Mouse (Mus musculus) kidney, postnatal 0 days (tissue): ENCODE data around the gene Chrna7. TPM values are rescaled to one million over a fixed set of nuclear protein-coding genes. Genes with fewer than 3 reads are reported as not detected.

Experiments
- ATAC-seq: fragments of 200-750 bp; cut with Nextera tagmentation; replicated peaks from 2 replicates; pipeline ENCODE4 v1.8.0; 2017; ENCODE audit warnings: low read depth, moderate number of reproducible peaks, moderate TSS enrichment, moderate library complexity; ENCODE audit not compliant: low FRiP score
- DNase-seq: peaks from one replicate; pipeline ENCODE4 v3.0.0-alpha.2; 2016; ENCODE audit warnings: low spot score
- H3K27ac ChIP-seq: fragments of 300-500 bp; sonication (generic); 2 replicates; pipeline ENCODE4 v1.5.1; 2014; ENCODE audit warnings: mild to moderate bottlenecking
- H3K27me3 ChIP-seq: fragments of 300-500 bp; sonication (generic); 2 replicates; pipeline ENCODE4 v1.6.1; 2014; ENCODE audit warnings: low read length, mixed read lengths; ENCODE audit not compliant: insufficient read depth
- H3K36me3 ChIP-seq: fragments of 300-500 bp; sonication (generic); 2 replicates; pipeline ENCODE4 v1.6.1; 2014; ENCODE audit warnings: low read length, mixed read lengths; ENCODE audit not compliant: insufficient read depth
- H3K4me1 ChIP-seq: fragments of 300-500 bp; sonication (generic); replicated peaks from 2 replicates; pipeline ENCODE4 v1.6.1; 2014; ENCODE audit warnings: antibody characterized with exemption, low read length, mixed read lengths; ENCODE audit not compliant: insufficient read depth
- H3K4me2 ChIP-seq: fragments of 300-500 bp; sonication (generic); 2 replicates; pipeline ENCODE4 v1.6.1; 2014; ENCODE audit warnings: mild to moderate bottlenecking, low read length, moderate library complexity, mixed read lengths
- H3K4me3 ChIP-seq: fragments of 300-500 bp; sonication (generic); replicated peaks from 2 replicates; pipeline ENCODE4 v1.5.1; 2014; ENCODE audit warnings: low read depth, low read length
- H3K9ac ChIP-seq: fragments of 300-500 bp; sonication (generic); 2 replicates; pipeline ENCODE4 v1.6.1; 2014; ENCODE audit warnings: low read depth, low read length
- H3K9me3 ChIP-seq: fragments of 300-500 bp; sonication (generic); replicated peaks from 2 replicates; pipeline ENCODE4 v1.6.1; 2016; ENCODE audit warnings: low read length, inconsistent platforms, mixed read lengths
- CTCF ChIP-seq: IDR thresholded peaks from 2 replicates; pipeline ENCODE4 v1.5.1; 2016; ENCODE audit warnings: antibody characterized with exemption, low read depth, mild to moderate bottlenecking, moderate library complexity
- WGBS: fragments of 180-500 bp; shearing (Covaris S2); extraction: QIAGEN DNeasy Blood & Tissue Kit; methylation state at CpG from one replicate; pipeline ENCODE4 v1.1.7; 2014; 5-methylcytosine and 5-hydroxymethylcytosine counted together
- polyA plus RNA-seq: library from polyadenylated mRNA; unstranded; fragments of >200 nt; fragmentation: Nextera tagmentation; extraction: Ambion mirVana; gene quantifications from 2 replicates; pipeline ENCODE4 v1.2.1, GENCODE M21; 2015

The Chrna7 gene
- polyA plus RNA-seq, 1 experiment from 2014 or later: 0.75 TPM

DNA sequence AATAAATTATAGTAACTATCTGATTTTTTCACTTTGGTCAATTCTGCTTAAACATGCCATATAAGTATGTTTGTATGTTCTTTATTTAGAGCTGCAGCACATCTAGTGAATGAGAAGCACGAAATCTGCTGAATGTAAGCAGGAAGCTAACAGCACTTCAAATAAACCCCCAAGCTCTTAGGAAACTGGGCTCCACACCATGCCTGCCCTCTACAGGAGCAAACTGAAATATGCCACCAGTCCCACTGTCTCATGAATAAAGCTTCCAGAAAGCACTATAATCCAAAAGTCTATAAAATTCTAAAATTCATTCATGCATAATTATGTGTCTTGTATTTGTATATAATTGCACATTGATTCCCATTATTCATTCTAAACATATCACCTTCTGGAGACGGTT, 5.2 kb downstream of the Chrna7 start:
- DNase-seq: peak; percentile 2
- 68% methylated on average over 2 of the region's 2 CpGs for WGBS
- H3K27me3 ChIP-seq: no peaks in the 10 kb centered on the region
- H3K36me3 ChIP-seq: no peaks in the 10 kb centered on the region
- no peak for ATAC-seq
- no peaks in the 10 kb centered on the region for H3K9me3 ChIP-seq
- H3K9ac ChIP-seq: no peak overlapping the region
- no peaks in the 10 kb centered on the region for H3K4me1 ChIP-seq
- peak; percentile 42; the same call in 1 of the 2 replicates for TF ChIP-seq CTCF
- H3K4me2 ChIP-seq: no peak overlapping the region
- no peak overlapping the region for H3K27ac ChIP-seq
- no peak overlapping the region for H3K4me3 ChIP-seq

DNA sequence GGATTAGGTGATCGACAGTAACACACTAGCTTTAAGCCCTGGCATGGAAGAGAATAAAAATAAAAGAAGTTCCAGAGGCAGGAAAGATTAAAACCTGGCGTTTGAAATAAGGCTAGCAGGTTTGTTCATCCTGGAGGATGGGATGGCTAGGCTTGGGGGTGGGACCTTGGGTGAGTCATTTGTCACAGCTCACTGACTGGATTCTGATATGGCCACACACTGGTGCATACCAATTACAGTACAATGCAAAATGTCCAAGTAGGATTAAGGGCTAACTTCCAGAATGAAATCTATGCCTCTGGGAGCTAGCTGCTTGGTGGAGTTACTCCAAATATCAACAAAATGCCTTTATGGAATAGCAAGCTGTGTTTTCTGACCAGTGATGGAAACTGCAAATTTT, 16.8 kb downstream of the Chrna7 start:
- no peak for TF ChIP-seq CTCF
- no peaks in the 10 kb centered on the region for H3K9me3 ChIP-seq
- no peaks in the 10 kb centered on the region for H3K27me3 ChIP-seq
- no peak overlapping the region for H3K27ac ChIP-seq
- 73% methylated on average over 2 of the region's 2 CpGs for WGBS
- no peak overlapping the region for H3K9ac ChIP-seq
- H3K4me2 ChIP-seq: no peak overlapping the region
- DNase-seq: no peak
- no peak overlapping the region for H3K4me3 ChIP-seq
- H3K36me3 ChIP-seq: no peaks in the 10 kb centered on the region
- no peak for ATAC-seq
- no peaks in the 10 kb centered on the region for H3K4me1 ChIP-seq

- no peaks in the 10 kb centered on the region for H3K36me3 ChIP-seq
- no peak overlapping the region for H3K27ac ChIP-seq
- no peak for DNase-seq
- 82% methylated on average over 13 of the region's 13 CpGs for WGBS
- no peaks in the 10 kb centered on the region for H3K4me1 ChIP-seq
- H3K27me3 ChIP-seq: no peaks in the 10 kb centered on the region
- H3K9ac ChIP-seq: no peak overlapping the region
- H3K4me2 ChIP-seq: no peak overlapping the region
- ATAC-seq: no peak
- no peak for TF ChIP-seq CTCF
- H3K4me3 ChIP-seq: no peak overlapping the region
- H3K9me3 ChIP-seq: no peaks in the 10 kb centered on the region
These were observed 22.5 kb downstream of the Chrna7 start for GRCm38 (mm10) chr7:63189647-63190534.

- WGBS: 81% methylated on average over 3 of the region's 3 CpGs
- Histone ChIP-seq H3K36me3 (no peaks in the 10 kb centered on the region), H3K9me3 (no peaks in the 10 kb centered on the region), H3K4me1 (no peaks in the 10 kb centered on the region), H3K4me2 (no peak overlapping the region), H3K27ac (no peak overlapping the region), H3K9ac (no peak overlapping the region), H3K4me3 (no peak overlapping the region), H3K27me3 (no peaks in the 10 kb centered on the region)
- TF ChIP-seq CTCF: no peak
- no peak for ATAC-seq
- no peak for DNase-seq
These were observed 42.1 kb downstream of the Chrna7 start for GRCm38 (mm10) chr7:63170063-63170787.

GRCm38 (mm10) chr7:63164617-63165016, 47.8 kb downstream of the Chrna7 start:
- Histone ChIP-seq H3K9me3 (no peaks in the 10 kb centered on the region), H3K4me1 (no peaks in the 10 kb centered on the region), H3K27ac (no peak overlapping the region), H3K4me2 (no peak overlapping the region), H3K27me3 (no peaks in the 10 kb centered on the region), H3K4me3 (no peak overlapping the region), H3K9ac (no peak overlapping the region), H3K36me3 (no peaks in the 10 kb centered on the region)
- TF ChIP-seq CTCF: no peak
- no peak for ATAC-seq
- 86% methylated on average over 3 of the region's 3 CpGs for WGBS
- DNase-seq: no peak

DNA sequence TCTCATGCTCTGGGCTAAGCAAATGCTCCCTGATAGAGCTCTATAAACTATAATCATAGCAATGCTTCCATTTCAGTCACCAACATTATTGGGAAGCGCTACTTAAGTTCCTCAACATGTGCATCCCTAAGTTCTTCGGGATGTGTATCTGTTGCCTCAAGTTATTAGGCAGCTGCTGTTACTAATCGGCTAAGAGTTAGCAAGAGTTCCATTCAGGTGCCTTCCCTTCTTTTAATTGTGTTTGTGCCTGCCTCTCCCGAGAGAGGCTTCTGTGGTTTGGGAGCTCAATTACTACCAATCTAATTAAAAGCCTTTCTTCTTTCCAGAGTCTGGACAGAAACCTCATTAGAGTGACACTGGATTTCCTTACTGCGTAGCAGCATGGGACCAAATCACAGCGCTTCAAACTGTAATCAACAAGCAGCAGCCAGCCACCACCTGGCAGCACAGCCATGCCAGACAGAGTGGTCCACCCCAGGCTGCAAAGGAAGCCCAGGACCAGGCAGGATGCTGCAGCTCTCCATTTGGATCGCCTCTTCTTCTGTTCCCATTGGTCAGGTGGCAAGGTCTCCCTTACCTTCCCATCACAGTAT, 50.0 kb downstream of the Chrna7 start:
- no peak overlapping the region for H3K4me2 ChIP-seq
- DNase-seq: no peak
- 64% methylated on average over 7 of the region's 7 CpGs for WGBS
- no peaks in the 10 kb centered on the region for H3K4me1 ChIP-seq
- H3K27me3 ChIP-seq: no peaks in the 10 kb centered on the region
- no peaks in the 10 kb centered on the region for H3K36me3 ChIP-seq
- ATAC-seq: no peak
- H3K9me3 ChIP-seq: no peaks in the 10 kb centered on the region
- no peak overlapping the region for H3K27ac ChIP-seq
- H3K4me3 ChIP-seq: no peak overlapping the region
- TF ChIP-seq CTCF: no peak
- no peak overlapping the region for H3K9ac ChIP-seq
